Mouse (Mus musculus) T-cell, adult 2 months (primary cell): ENCODE measurements around the gene Rufy1.
A peak's percentile ranks its signal among the peaks of the same experiment; 100 is the strongest.

ENCODE experiments used
- DNase-seq: peaks from one replicate; pipeline ENCODE4 v3.0.0; 2022; ENCODE audit warnings: low spot score

The Rufy1 gene

DNA sequence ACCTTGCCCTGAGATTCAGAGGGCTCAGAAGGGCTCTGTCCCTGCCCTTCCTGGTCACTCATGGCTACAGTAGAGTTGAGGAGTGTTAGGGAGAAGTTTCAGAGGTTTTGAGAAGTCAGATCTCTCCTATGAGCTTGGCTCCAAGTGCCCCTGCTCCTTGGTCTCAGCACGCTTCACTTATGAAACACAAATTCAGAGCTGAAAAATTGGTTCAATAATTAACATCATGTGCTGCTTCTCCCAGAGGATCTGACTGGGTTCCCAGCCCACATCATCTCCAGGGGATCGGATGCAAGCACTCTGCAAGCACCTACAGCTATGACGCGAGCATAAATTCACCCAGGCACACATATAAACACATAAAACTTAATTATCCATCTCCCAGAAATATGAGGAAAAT is 4.9 kb downstream of the Rufy1 start:
- DNase-seq = no peak

DNA sequence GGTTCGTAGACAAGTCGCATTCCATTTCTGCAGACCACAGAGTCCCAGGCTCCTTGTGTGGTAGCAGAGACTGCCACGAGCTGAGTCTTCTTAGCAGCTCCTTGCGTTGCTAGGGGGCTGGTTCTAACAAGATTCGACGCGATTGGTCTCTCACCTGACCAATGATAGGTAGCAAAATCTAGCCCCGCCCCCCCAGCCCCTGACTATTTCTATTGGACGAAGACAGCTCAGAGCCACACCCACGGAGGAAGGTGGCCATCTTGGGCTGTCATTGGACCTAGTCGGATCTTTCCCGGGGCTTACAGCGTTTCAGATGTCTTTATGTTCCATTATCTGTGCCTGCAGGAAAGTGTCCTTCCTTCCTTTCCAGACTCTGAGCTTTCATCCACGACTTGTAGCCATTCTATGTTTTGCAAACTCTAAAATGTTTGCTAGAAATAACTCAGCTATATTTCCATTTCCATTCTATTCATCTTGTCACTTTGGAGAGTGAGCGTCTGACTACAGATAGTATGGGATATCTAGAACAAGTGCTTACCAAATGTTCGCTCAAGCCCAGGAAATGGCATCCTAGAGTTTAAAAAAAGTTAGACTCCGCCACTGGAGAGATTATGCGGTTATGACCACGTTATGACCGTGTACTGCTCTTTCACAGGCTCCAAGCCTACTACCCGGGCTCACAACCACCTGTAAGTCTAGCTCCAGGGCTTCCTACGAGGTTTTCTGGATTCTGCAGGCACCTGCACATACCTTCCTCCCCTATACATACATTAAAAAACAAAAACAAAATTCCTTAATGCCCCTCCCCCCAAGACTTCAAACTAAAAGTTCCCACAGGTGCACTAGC is 8.8 kb downstream of the Rufy1 start:
- DNase-seq = peak; percentile 53

DNA sequence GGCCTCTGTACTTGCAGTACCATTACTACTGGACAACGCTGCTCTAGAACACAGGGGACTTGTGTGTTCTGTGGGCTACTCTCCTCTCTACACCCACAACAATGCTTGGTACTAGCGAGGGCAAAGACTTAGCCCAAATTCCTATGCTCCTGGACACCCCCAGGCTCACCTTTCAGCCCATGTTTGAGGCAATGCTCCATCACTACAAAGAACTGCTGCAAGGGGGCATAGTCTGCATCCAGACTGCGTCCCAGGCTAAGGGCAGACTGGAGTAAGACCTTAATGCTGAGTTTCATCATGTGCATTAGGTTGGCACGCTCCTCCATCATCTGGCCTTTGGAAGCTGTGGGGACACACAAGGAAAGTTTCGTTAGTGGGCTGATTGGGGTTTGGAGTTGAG is 9.5 kb downstream of the Rufy1 start:
- no peak for DNase-seq

DNA sequence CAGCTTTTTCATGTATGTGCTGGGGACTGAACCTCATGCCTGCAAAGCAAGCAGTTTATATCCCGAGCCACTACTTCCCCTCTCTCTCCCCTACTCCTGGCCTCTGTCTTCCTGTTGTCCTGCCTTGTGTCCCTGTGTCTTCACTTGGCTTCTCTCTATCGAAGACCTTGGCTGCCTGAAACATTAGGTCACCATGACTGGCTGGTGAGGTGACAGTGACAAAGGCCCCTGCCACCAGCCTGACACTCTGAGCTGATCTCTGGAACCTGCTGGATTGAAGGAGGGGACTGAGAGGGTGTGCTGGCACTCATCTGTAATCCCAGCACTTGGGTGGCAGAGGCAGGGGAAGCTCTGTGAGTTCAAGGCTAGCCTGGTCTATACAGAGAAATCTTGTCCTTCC is 13.1 kb downstream of the Rufy1 start:
- DNase-seq = no peak

DNA sequence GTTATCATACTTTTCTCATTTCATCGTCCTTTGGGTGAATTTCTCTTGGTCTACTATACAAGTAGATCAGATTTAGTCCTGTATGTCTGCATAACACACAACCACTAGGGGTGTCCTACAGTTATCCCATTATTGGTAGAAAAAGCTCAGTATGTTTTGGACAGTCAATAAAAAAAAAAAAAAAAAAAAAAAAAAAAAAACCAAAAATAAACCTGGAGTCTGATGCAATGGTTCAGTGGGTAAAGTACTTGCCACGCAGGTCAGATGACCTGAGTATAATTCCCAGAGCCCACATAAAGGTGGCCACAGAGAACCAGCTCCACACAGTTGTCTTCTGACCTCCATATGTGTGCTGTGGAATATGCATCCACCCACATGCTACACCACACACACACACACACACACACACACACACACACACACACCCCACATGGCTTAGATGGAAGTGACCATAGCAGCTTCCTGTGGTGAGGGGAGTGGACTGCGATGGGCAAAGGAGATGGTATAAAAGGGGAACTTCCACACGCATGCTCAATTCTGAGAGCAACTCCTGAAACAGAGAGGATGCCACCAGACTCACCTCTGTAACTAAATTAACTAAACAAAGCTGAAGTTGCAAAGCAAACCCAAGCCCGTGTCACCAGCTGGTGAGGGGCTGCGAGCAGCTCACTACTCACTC is 15.2 kb downstream of the Rufy1 start:
- no peak for DNase-seq

DNA sequence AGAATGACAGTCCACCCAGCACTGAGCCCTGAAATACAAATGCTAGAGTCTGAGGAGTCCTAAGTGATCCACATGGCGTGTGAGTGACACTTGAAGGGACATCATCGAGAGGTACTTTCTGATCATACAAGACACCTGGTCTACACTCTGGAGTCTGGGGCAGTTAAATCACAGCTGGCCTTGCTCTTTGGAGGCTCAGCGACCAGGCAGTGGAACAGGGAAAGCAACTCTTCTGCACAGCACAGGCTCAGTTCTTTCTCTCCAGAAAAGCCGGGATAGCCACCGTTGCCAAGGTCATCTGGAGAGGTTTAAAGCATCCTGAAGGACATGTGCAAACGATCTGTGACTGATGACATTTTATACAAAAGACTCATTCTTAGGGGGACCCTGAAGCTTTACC is 23.7 kb downstream of the Rufy1 start:
- DNase-seq = no peak

DNA sequence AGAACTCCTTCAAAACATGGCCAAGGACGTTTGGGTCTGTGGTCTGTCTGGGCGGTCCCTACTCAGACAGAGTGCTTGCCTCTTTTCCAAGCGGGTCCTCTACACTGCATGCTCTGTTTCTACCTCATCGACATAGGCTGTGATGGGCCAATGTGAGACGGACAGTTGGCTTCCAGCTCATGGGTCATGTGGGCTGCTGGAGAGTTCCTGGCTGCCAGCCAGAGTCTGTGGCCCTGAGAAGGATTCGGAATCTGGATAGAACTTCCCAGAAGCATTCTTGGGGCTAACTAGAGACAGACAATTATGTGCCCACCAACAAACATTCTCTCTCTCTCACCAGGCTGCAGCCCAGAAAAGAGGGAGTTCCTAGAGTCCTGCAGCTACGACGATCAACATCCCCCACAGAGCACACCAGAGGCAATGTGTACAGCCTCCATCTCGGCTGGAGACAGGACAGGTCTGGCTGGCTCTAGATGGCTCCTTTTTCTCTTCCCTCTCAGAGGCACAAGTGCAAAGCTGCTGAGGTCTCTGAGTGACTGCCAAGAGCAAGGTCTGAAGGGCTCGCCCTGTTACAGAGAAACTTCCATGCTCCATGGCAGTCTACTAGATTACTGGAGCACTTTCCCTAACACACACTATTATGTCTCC is 27.4 kb downstream of the Rufy1 start:
- no peak for DNase-seq

DNA sequence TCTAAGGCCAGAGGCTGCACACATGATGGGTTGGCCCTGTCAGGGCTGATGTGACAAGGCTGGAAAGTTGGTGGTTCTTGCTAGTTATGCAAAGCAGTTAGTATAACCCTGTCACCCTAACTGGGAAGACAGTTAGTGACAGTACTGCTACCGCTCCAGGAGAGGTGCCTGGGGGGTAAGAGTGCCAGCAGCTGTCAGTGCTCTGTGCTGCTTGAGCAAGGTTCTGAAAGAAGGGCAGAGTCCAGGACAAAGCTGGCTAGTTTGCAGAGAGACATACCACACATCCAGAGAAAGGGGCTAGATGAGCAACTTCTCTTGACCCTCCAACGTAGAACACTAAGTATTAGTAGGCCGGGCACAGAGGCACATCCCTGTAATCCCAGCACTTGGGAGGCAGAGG is 28.4 kb downstream of the Rufy1 start:
- DNase-seq = no peak

DNA sequence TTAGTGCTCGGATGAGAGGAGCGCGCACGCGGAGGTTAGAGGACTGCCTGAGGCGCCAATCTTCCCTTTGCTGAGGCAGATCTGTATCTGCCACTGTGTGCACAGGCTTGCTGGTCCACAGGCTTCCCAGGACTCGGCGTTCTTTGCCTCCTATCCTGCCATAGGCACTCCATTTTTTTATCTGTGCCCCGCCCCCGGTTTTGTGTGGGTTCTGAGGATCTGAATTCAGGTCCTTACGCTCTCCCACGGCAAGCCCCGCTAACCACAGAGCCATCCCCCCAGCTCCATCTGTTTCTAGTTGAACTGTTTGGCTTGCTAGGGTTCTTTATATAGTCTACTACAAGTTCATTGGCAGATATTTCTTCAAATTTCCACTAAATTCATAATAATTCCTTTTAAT is 32.1 kb downstream of the Rufy1 start:
- no peak for DNase-seq

DNA sequence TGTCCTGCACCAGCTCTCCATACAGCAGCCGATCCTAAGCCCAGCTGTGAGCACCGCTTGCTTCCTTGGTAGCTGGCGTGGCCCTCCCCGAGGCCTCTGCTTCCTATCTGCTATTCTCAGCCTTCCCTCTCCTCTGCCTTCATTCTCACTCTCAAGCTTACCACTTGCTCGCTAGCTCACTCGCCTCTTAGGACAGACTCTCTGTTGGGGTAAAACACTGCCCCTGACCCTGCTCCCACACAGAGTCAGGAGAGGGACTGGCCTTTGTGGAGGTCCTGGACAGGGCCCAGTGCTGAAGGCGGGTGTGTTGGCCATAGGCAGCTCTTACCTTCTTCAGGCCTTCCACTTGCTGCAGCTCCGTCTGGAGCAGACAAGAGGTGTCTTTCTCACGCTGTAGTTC is 33.6 kb downstream of the Rufy1 start:
- DNase-seq = no peak

DNA sequence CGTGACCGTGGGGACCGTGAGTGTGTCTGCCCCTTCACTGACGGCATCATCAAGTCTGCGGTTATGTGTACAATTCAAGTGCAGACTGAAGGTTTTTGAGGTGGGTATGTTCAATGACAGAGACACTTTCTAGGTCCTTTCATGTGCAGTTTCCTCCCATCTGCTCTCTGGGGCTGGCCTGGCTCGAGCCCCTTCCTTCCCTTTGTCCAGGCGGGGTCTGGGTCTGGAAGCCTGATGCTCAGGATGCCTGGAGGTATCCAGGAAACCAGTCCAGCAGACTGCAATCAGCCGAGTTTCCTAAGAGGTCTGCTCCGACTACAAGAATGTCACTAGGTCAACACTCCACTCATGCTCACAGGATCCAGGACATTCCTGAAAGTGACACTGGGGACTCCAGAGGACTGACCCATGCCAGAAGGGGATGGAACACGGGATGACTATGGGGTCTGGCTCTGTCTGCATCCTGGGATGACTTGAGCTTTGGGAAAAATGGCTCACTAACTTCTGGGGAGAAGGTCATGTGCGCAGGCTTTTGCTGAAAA is 34.1 kb downstream of the Rufy1 start:
- DNase-seq = no peak

DNA sequence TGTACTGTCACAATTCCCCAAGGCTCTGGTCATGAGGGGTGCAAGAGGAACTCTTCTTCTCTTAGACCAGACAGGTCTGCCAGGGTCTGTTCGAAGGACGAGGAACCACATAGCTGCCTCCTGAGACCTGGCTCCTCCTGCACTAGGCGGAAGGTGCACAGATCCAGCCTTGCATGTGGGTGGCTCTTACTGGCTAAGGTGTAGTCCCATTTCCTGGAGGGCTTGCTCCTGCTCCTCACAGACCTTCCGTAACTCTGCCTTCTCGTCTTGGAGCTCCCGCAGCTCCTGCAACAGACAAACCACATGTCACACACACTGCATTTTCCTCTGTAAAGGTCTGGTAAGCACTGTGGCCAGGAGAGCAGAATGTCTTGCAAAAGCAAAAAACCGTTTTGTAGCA is 36.2 kb downstream of the Rufy1 start:
- no peak for DNase-seq

DNA sequence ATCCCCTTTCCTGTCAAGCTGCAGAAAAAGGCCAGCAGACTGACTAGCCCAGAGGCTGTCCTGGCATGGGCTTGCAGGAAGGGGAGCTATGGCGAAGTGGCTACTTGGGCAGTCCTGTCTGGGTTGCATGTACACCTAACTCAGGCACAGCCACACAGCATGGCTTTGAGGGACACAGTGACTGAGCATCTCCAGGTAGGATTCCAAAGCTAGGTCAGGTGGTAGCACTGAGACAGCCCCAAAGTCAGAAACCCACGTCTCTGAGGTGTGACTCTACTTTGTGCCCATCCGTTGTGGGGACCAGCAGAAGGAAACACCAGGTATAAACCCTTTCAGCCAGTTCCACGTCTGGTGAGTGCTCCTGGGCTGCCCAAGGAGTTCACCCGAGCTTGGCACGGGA is 37.6 kb downstream of the Rufy1 start:
- DNase-seq = no peak

DNA sequence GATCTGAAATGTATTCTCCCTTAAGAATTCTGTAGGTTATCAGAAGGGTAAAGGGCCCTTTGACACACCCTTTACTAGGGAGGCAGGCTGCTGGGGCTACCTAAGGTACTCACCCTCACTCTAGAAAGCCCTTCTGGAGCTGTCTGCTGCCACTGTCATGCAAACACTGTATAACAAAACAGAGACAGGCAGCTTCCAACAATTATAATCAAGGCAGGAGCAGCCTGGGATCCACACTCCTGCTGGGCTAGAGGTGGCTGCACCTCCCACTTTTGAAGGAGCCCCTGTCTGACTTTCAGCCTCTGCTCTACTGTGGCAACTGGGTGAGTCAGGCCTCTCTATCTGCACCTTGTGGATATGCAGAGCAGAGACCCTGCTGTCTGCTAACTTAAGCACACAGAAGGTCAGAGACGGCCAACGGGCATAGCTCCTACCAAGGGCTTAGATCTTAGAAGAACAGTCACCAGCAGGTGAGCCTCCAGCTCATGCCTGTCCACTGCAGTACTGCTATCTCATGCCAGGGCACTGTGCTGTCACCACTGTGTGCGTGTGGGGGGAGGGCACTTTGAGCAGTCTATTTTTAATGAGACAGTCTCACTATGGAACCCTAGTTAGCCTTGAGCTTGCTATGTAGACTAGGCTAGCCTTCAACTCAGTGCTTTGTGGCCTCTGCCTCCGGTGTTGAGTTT is 39.5 kb downstream of the Rufy1 start:
- DNase-seq = no peak

DNA sequence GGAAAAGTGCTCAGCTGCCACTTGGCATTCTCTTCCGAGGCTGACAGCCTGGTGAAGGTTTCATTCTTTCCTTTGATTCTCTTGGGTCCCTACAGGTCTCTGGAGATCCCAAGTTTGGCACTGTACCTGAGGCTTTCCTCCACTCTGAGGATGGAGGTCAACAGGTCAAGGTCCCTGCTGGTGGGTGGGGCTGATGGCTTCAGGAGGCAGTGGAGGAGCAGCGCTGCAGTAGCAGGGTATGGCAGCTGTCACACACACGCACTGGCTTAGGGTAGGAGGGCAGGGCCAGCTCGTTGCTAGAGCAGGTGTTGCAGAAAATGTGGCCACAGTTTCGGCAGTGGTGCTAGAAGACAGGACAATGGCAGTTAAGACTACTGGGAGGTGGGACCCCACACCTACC is 41.3 kb downstream of the Rufy1 start:
- DNase-seq = no peak

DNA sequence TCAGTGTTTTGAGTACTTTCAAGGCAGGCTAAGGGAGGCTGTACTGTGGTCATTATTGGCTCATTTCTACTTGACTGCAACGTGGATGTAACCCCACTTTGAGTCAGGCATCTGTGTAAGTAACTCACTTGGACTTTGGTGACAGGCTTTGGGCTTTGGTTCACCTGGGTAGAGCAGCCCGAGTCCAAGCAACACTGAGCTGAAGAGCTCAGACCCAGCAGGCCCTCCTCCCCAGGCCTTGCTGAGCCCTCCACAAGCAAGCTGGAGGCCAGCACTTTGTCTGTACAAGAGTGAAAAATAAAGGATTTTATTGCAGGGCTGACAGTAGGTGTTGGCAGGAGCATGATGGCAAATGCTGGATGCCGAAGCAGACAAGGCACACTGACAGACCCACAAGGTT is 41.9 kb downstream of the Rufy1 start:
- no peak for DNase-seq

DNA sequence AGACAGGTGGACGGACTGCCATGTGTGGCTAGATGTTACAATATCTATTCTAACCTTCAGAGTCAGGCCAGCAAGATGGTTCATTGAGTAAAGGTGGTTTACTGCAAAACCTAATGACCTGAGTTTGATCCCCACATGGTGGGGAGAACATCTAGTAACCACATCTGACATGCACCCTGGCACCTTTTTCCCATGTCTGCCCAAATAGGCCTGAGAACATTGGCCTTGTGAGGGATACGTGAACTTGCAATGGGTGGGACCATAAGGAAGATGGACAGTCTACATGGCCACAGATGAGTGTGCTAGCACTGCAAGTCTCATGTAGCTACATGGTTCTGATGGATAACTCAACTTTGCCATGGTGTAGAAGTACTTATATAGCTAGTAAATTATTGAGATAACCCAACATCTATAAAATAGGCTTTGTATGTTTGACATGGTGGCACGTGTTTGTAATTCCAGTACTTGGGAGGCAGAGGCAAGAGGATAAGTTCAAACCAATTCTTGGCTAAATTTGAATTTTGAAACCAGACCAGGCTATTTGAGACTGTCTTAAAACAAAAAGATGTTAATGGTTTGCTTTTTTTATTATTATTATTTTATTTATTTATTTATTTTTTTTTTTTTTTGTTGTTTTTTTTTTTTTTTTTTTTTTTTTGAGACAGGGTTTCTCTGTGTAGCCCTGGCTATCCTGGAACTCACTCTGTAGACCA is 42.6 kb downstream of the Rufy1 start:
- DNase-seq = no peak

DNA sequence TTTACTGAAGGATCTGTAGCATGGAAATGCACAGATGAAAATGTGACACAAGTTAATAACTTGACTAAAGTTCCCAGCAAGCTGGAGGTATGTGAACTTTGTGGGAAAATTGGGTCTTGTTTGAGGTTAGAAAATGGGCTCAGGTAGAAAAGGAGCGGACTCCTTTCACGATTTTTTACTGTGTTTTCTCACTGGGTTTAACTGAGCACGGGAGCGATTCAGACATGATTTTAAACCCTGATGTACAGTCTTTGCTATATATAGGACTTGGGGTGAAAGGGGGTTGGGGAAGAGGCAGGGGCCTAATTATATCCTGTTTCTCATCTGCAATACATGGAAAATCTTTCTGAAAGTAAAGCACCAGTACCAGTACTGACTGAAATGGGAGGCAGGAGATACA is 43.2 kb downstream of the Rufy1 start:
- no peak for DNase-seq

DNA sequence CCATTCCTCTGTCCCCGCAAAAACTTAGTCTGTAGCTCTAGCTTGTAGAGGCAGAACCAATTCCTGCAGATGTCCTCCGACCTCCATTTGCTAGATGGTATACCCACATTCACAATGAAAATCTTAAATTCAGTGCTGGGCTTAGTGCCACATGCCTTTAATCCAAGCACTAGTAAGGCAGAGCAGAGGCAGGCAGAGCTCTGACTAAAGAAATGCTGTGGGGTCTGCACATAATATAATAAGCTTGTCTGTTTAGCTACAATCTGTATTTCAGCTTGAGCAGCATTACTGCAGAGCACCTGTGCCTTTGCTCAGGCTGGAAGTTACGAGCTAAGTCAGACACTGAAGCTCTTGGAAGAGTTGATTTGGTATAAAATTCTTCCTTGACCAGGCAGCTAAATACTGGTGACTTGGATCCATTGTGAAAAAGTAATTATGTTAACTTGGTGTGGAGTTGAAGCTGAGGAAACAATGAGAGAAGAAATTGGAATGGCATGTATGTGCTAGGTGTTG is 43.7 kb downstream of the Rufy1 start:
- no peak for DNase-seq

DNA sequence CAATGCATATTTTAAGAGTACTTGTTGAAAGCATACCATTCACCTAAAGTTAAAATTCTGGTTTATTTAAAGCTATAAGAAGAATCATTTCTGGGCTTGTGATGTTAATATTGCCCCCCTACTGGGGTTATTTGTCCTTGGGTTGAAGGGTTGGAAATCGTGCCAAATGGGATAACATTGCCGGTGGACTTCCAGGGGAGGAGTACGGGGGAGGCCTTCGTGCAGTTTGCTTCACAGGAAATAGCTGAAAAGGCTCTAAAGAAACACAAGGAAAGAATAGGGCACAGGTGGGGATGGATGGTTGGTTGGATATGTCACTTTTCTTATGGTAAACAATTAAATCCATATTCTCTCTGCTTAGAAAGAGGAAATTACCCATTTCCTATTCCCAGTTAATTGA is 49.6 kb downstream of the Rufy1 start:
- no peak for DNase-seq

DNA sequence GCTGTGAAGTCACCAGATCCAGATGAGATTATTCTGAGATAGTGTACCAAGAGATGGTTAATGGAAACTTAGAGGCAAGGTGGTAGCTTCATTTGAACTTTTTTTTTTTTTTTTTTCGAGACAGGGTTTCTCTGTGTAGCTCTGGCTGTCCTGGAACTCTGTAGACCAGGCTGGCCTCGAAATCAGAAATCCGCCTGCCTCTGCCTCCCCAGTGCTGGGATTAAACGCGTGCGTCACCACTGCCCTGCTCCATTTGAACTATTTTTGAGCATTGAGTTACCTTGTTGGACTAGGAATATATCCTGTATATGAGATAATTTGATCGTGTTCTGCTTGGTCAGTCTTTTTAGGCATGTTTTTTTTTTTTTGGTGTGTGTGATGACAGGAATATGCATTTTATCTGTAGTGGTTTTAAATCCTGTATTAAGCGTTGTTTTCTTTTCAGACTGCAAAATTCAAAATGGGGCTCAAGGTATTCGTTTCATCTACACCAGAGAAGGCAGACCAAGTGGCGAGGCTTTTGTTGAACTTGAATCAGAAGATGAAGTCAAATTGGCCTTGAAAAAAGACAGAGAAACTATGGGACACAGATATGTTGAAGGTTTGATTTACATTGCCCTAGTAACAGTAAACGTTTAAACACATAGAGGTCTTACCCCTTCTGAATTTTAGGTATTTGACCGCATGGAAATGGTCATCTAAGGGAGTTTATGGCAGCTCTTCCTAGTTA is 51.7 kb downstream of the Rufy1 start:
- no peak for DNase-seq
